Mouse (Mus musculus): ENCODE data around the gene Uggt2.
"Not testable (repeated sequence)": the region's sequence is repeated elsewhere in the genome, so short reads cannot be mapped to it uniquely, and the experiment has no call there.

The Uggt2 gene

GRCm38 (mm10) chr14:119027675-119028253 lies 71.5 kb downstream of the Uggt2 start:
- no peak for DNase-seq

GRCm38 (mm10) chr14:119027130-119027529 lies 72.1 kb downstream of the Uggt2 start:
- peak; percentile 46 for DNase-seq

GRCm38 (mm10) chr14:119025889-119026288 lies 73.3 kb downstream of the Uggt2 start:
- no peak for DNase-seq

- no peak for DNase-seq
Measured at GRCm38 (mm10) chr14:119013549-119013948, 85.7 kb downstream of the Uggt2 start.

DNA sequence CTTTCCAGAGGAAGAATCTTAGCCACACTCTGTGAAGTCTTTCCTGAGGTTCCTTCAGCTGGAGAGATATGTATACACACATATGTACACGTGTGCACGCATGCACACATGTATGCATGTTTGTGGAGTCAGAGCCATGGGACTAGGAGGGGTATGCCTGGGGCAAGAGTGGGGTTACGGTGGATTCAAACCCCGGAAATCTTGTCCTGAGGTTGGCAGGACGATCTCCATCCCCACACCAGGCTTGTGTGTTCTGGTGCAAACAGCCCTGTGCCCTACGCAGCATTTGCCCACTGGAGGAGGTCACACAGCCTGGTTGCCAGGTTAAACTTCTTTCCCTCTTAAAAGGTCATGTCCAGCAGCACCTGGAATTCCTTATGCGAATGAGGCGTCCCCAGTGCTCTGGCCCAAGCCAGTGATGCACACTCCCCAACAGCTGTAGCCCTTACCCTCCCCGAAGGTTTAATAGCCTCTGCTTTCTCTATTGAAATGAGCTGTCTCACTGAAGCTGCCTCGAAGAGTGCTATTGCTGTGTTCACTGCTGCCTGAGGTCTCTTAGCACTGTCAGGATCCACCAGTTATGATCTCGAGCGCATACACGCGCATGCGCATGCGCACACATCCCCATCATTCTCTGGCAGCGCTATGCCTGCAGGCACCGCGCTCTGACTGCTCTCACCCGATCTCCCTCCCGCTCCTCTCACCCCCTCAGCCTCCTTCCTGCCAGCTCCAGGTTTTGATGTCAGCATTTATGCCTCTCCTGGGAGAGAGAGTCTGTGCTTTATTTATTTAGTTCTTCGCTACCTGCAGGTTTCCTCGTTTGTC lies 86.4 kb downstream of the Uggt2 start:
- peak; percentile 87 for DNase-seq

- DNase-seq = no peak
Measured at GRCm38 (mm10) chr14:119009531-119009930, 89.7 kb downstream of the Uggt2 start.

DNA sequence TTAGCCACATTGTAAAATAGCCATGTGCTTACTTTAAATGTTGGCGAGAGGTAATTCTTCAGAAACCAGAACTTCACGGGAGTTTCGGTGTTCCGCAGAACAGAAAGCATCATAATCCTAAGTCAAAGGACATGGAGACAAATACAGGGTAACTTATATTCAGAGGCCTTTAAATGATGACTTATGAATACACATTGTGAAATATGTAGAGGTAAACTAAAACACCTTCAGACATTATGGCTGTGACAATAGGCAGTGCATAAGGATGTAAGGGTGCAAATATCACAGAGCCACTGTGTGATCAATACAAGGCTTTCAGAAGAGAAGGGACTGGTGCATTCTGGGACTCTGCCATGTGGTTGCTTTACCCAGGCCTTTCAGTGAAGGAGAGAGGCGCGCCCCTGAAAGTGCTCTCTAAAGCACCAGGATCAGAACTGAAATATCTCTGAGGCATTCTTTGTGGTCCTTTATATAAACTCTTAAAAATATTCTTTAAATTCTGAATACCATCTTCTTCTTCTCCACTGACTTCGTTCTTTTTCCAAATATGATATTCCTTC lies 91.1 kb downstream of the Uggt2 start:
- peak; percentile 36 for DNase-seq

- DNase-seq = peak; percentile 100
Measured at GRCm38 (mm10) chr14:119007103-119007951, 91.9 kb downstream of the Uggt2 start.

GRCm38 (mm10) chr14:119006441-119007102 lies 92.7 kb downstream of the Uggt2 start:
- DNase-seq = peak; percentile 76

- DNase-seq = peak; percentile 42
Measured at GRCm38 (mm10) chr14:119005834-119006233, 93.4 kb downstream of the Uggt2 start.

DNA sequence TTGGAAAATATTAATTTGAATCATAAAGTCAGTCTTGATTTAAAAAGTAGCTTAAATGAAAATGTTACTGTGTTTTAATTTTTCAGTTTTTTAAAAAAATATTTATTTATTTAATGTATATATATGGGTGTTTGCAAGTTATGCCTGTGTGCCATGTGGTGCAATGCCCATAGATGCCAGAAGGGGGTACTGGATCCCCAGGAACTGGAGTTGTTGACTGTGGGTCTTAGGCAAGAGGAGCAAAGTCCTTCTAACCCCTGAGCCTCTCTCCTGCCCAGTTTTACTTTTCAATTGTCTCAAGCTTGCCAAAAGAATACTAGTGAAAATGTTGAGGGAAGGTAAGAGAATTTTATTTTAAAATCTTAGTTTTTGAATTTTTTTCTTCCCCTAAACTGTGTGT lies 95.9 kb downstream of the Uggt2 start:
- DNase-seq = no peak

- DNase-seq = no peak
Measured at GRCm38 (mm10) chr14:118995226-118995925, 103.9 kb downstream of the Uggt2 start.

DNA sequence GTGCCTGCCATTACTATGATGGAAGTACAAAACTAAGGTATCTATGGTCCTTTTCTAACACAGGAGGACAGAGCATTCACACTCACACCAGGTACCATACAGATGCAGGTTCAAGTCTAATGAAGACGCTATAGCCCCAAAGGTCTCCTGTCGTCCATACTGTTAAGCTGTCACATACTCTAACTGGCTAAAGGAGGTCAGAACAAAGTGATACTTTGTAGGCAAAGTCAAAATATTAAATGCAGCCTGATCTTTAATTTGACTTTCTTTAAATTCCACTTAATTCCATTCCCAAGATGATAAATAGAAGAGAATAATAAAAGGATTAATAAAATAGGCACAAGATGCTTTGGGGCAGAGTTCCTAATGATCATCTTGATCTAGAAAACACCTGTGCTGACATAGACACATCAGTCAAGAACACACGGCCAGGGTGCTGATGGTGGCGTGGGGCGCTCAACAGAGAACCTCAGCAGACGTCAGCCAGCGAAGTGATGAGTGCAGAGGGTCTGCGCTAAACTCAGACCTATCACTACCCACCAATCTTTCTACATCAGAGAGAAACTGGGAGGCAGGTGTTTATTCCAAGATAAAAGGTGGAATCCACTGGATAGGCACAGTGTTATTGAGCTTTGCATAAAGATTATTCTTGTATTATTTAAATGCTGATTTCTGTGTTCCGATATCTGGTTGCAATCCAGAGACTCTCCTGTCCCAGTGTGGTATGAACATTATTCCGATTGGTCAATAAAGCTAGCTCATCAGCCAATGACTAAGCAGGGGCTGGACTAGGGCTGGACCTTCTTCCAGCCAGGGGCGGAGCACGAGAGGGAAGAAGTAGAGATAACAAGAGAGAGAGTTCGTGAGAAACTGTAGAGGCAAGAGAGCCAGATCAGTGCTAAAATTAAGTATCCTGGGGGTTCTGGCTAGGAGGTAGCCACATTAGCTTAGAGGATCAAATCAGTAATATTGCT lies 111.4 kb downstream of the Uggt2 start:
- no peak for DNase-seq

GRCm38 (mm10) chr14:118986653-118987522 lies 112.3 kb downstream of the Uggt2 start:
- peak; percentile 58 for DNase-seq

DNA sequence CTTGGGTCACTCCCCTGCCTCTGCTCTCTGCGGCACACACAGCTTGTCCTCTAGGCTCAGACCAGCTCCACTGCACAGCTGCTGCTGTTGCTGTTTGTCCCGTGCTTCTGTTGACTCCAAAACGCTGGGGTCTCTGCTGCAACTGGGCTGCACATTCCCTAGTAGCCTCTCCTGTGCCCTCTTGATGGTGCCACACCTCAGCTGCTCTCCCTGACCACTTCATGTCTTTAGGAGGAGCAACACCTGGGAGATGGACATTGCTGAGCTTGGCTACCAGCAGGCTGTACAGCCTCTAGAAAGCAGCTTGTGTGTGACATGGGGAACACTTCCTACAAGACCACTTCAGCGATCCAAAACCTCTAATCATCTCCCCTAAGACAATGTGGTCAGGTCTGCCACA lies 115.1 kb downstream of the Uggt2 start:
- DNase-seq = no peak

- DNase-seq = no peak
Measured at GRCm38 (mm10) chr14:118983396-118983795, 115.8 kb downstream of the Uggt2 start.

- not testable (repeated sequence) for DNase-seq
Measured at GRCm38 (mm10) chr14:118982429-118983045, 116.7 kb downstream of the Uggt2 start.

DNA sequence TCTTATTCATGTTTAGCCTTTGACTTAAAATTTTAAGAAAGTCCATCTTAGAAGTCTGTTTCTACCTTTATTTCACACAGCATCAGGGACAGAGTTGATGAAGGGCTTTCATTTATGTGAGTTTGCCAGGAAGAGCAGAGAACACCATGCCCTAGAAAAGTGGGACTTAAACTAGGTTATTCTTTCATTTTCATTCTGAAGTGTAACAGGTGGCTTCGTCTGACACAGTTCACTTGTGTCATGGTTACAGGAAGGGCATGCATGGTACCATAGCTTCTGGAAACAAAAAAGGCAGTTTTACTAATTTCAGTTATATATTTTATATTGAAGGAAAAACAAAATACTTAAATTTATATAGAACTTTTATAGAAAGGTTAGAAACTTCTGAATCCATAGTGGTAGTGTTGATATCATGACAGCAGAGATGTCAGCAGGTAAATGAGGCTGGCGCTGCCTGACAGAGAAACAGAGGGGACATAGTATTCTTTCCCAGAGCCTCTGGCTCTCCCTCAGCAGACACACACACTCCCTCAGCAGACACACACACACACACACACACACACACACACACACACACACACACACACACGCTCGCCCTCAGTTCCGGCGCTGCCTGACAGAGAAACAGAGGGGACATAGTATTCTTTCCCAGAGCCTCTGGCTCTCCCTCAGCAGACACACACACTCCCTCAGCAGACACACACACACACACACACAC lies 117.4 kb downstream of the Uggt2 start:
- DNase-seq = not testable (repeated sequence)
